ENCODE assay signal across 13 mouse cellular contexts in genomic region chr17:41144523-41144922, GRCm38 (mm10).
"Had no signal": no experiment of that assay in that cellular context is flagged by ENCODE, and none has a peak within 500 bp of the region (broad histone marks: within the 10 kb centered on the region; RNA-seq: fewer than 3 reads in every experiment).

No protein-coding gene starts in this region.

- DNase-seq: kidney, adult 11 months; kidney, adult 8-10 months; kidney, postnatal 10 days; kidney, postnatal 36 days; liver, embryonic 13.5 days; lung, adult 2 months; lung, postnatal 14 days; retina, postnatal 1 day; thymus, adult 2 months; thymus, postnatal 14 days; thymus, postnatal 4 days had no signal

- ATAC-seq: intestine, embryonic 15.5 days; midbrain, embryonic 15.5 days had no signal
